Mouse (Mus musculus): ENCODE data around the gene Sppl2c.

Gene Sppl2c

DNA sequence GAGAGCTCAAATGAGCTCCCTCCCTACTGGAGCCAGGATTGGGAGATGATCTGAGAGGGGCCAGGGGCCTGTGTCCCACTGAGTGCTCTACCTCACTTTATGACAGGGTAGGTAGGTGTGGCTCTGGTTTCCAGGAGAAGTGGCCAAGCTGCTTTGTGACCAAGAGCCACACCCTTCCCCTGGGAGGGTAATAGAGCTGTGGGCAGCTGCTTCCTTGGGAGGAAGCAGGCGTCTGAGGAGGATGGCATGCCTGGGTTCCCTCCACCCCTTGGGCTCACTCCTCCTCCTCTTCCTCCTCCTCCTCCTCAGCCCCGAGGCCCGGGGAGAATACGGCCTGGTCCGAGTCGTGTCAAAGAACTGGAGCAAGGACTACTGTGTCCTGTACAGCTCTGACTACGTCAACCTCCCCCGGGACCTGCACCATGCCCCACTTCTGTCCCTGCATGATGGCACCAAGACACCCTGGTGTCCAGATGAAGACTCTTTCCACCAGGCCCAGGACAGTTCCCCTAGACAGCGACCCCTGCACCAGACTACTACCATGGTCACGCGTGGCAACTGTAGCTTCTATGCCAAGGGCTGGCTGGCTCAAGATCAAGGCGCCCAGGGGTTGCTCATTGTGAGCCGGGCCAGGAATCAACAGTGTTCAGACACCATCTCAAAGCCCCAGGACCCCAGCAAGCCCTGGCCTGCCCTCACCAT is at the start of gene Sppl2c:
TSS of gene Sppl2c (plus strand) at position 193 of the 702 bp plus-strand sequence.
- DNase-seq (ENCODE audit: low read depth, low spot score) = no peak

GRCm38 (mm10) chr11:104138976-104139375 is 47.2 kb upstream of the Sppl2c start:
- no peak for DNase-seq (ENCODE audit: low read depth, low spot score)

DNA sequence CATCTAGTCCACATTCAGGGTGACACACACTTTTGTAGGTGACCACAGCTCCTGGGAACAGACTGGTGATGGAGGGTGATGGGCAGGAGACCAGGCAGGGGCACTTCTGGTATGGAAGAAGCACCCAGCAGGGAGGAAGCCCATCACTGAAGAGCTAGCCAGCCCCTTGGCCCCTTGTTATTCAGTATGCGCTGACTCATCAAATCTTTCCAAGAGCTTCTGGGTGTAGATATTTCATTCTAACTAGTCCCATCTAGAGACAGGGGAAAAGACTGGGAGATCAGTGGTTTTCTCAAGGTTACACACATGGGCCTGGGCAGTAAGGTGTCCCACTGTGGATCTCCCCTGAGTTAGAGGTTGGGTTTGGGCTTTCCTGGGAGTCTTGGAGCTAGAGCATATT is 41.2 kb upstream of the Sppl2c start:
- no peak for DNase-seq (ENCODE audit: low read depth, low spot score)

GRCm38 (mm10) chr11:104148787-104149186 is 37.3 kb upstream of the Sppl2c start:
- DNase-seq (ENCODE audit: low read depth, low spot score) = no peak

DNA sequence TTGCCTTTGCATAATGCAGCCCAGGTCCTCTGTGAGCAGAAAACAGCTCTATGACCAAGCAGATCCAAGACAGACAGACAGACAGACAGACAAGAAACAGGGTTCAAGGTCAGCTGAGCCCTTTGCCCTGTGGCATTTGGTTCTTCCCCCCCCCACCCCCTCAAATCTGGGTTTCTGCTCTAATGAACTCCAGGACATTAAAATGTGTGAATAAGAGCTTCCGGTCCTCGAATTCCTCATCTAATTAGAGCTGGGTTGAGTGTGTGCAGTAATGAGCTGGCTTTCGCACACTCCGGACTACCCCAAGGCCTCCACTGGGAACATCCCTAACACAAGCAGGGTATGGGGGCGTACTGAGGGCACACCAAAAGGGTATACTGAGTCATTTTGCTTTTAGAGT is 35.2 kb upstream of the Sppl2c start:
- DNase-seq (ENCODE audit: low read depth, low spot score) = no peak

DNA sequence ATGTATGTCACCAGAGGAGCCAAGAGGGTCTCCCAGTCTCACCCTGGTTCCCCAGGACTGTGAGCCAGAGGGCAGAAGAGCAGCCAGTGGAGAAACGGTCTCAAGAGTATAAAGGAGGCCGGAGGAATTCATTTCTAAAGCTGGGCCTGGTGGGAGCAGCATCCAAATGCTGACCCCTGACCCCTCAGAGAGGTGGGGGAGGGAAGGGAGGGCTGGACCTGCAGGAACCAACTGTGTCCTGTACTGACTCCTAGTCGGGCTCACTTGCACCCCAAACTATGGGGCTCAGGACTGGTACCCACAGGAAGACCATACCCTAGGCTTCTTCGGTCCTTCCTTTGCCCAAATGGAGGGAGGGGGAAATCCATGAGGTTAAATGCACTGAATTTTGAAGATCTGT is 31.8 kb upstream of the Sppl2c start:
- no peak for DNase-seq (ENCODE audit: low read depth, low spot score)

- DNase-seq (ENCODE audit: low read depth, low spot score) = no peak
These were observed 31.1 kb upstream of the Sppl2c start for GRCm38 (mm10) chr11:104154820-104155635.

GRCm38 (mm10) chr11:104155899-104156298 is 30.2 kb upstream of the Sppl2c start:
- DNase-seq (ENCODE audit: low read depth, low spot score) = no peak

GRCm38 (mm10) chr11:104156391-104156790 is 29.7 kb upstream of the Sppl2c start:
- DNase-seq (ENCODE audit: low read depth, low spot score) = no peak

GRCm38 (mm10) chr11:104157603-104158259 is 28.4 kb upstream of the Sppl2c start:
- DNase-seq (ENCODE audit: low read depth, low spot score) = peak; percentile 7

GRCm38 (mm10) chr11:104158260-104158907 is 27.7 kb upstream of the Sppl2c start:
- DNase-seq (ENCODE audit: low read depth, low spot score) = no peak

DNA sequence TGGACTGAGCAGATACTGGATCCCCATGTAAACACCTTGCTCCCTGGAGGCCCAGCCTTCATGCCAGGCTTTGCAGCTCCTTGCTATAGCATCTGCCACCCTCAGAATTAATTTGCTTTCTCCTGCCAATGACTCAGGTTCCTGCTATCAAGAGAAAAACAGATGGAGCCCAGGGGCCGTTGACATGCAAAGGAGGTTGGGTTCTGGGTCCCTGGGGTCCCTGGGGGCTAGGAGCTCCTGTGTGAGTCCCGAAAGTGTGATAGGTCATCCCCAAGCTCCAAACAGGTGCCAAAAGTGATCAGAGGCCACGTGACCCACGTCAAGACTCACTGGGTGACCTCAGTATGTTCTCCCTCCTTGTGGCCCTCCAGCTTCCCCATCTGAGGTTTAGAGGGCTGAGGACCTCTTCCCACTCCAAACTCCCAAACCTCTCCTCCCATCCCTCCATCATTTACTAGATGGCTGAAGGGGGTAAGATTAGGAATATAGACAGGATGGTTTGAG is 26.3 kb upstream of the Sppl2c start:
- no peak for DNase-seq (ENCODE audit: low read depth, low spot score)

- DNase-seq (ENCODE audit: low read depth, low spot score) = no peak
These were observed 25.0 kb upstream of the Sppl2c start for GRCm38 (mm10) chr11:104161153-104161552.

GRCm38 (mm10) chr11:104164257-104164656 is 21.9 kb upstream of the Sppl2c start:
- DNase-seq (ENCODE audit: low read depth, low spot score) = no peak

DNA sequence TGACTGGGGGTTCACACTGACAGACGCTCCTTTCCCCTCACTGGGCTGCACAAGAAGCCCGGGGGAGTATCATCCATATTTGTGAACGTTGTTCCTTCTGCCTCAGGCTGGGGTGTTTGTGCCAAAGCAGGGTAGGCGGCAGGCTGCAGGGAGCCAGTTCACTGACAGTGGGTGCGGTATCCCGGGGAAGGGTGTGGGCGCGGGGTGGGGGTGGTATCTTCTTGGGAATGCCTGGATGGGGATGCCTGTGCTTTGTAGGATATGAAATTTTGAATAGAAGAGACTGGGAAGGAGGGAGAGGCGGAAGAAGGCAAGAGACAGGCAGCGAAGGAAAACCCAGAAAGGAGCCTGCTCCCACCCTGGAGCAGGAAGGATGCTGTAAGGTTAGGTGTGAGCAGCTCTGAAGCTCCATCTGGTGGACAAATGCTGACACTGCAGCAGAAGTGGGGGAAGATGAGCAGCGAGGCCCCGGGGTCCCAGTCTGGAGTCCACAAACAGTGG is 14.8 kb upstream of the Sppl2c start:
- DNase-seq (ENCODE audit: low read depth, low spot score) = peak; percentile 66

DNA sequence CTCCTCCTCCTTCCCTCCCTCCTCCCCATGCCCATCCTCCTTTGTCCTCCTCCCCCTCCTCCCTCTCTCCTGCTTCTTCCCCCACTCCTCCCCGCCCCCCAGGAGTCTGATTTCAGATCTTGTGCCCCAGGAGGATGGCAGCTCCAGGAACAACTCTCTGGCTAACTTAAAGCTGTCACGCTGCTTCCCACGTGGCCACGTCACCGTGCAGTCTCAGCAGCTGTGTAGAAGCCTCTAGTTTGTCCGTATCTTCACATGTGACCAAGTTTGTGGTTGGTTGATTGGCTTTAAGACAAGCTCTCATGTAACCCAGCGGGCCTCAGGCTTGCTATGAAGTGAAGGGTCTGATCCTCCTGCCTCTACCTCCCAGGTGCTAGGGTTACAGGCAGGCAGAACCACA is 7.2 kb upstream of the Sppl2c start:
- DNase-seq (ENCODE audit: low read depth, low spot score) = no peak

DNA sequence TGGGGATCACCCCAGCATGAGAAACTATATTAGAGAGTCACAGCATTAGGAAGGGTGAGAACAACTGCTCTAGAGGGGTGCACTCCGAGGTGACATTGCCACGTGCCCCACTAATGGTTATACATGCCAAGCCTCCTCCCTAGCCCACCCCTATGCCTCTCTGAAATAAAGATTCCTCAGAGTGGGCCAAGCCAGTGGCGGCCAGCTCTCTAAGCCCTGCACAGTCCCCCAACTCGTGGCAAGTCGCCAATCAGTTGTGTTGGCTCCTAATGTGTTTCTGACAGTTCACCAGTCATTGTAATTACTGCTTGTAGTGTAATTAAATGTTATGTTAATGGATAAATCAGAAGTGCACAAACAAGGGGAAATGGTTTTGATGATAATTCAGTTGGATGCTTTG is 6.3 kb upstream of the Sppl2c start:
- DNase-seq (ENCODE audit: low read depth, low spot score) = no peak

- no peak for DNase-seq (ENCODE audit: low read depth, low spot score)
These were observed 4.0 kb upstream of the Sppl2c start for GRCm38 (mm10) chr11:104182141-104182540.

GRCm38 (mm10) chr11:104186837-104187150 is 667 bp downstream of the Sppl2c start:
- no peak for DNase-seq (ENCODE audit: low read depth, low spot score)

DNA sequence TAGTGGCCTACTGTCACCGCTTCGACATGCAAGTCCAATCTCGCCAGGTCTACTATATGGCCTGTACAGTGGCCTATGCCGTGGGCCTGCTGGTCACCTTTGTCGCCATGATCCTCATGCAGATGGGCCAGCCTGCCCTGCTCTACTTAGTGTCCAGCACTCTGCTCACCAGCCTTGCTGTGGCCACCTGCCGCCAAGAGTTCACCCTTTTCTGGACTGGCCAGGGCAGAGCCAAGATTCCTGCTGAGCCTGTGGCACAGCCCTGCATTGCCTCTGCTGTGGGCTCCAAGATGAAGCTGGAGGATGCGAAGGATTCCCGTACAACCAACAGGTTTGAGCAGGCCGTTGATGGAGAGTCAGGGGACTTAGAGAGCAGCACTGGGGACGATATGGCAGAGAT is 1.6 kb downstream of the Sppl2c start:
- no peak for DNase-seq (ENCODE audit: low read depth, low spot score)

- no peak for DNase-seq (ENCODE audit: low read depth, low spot score)
These were observed 3.9 kb downstream of the Sppl2c start for GRCm38 (mm10) chr11:104190008-104190407.

- no peak for DNase-seq (ENCODE audit: low read depth, low spot score)
These were observed 9.3 kb downstream of the Sppl2c start for GRCm38 (mm10) chr11:104195382-104195781.
